Mouse (Mus musculus) urinary bladder, postnatal 25 days (tissue): ENCODE data around the gene Tm9sf2.
"Not testable (repeated sequence)": the region's sequence is repeated elsewhere in the genome, so short reads cannot be mapped to it uniquely, and the experiment has no call there.

ENCODE experiments used
- DNase-seq: peaks from one replicate; pipeline ENCODE4 v3.0.0; 2022; ENCODE audit warnings: low spot score

The Tm9sf2 gene

GRCm38 (mm10) chr14:122106822-122107468 is at the start of gene Tm9sf2:
Gene Tm9sf2, plus strand, starts transcription at chr14:122107038.
- peak; percentile 93 for DNase-seq

GRCm38 (mm10) chr14:122057941-122058346 is 48.9 kb upstream of the Tm9sf2 start:
- DNase-seq = no peak

- DNase-seq = peak; percentile 75
Observed at GRCm38 (mm10) chr14:122060642-122061041, 46.2 kb upstream of the Tm9sf2 start.

GRCm38 (mm10) chr14:122061376-122061775 is 45.5 kb upstream of the Tm9sf2 start:
- DNase-seq = no peak

- no peak for DNase-seq
Observed at GRCm38 (mm10) chr14:122062411-122063090, 44.3 kb upstream of the Tm9sf2 start.

GRCm38 (mm10) chr14:122063599-122063998 is 43.2 kb upstream of the Tm9sf2 start:
- DNase-seq = no peak

- DNase-seq = peak; percentile 60
Observed at GRCm38 (mm10) chr14:122064519-122064918, 42.3 kb upstream of the Tm9sf2 start.

GRCm38 (mm10) chr14:122066243-122066642 is 40.6 kb upstream of the Tm9sf2 start:
- no peak for DNase-seq

GRCm38 (mm10) chr14:122068036-122068435 is 38.8 kb upstream of the Tm9sf2 start:
- DNase-seq = not testable (repeated sequence)

- no peak for DNase-seq
Observed at GRCm38 (mm10) chr14:122068801-122069695, 37.8 kb upstream of the Tm9sf2 start.

GRCm38 (mm10) chr14:122069948-122070347 is 36.9 kb upstream of the Tm9sf2 start:
- no peak for DNase-seq

GRCm38 (mm10) chr14:122073422-122073821 is 33.4 kb upstream of the Tm9sf2 start:
- DNase-seq = no peak

GRCm38 (mm10) chr14:122074360-122074759 is 32.5 kb upstream of the Tm9sf2 start:
- no peak for DNase-seq

- DNase-seq = no peak
Observed at GRCm38 (mm10) chr14:122075485-122076200, 31.2 kb upstream of the Tm9sf2 start.

- DNase-seq = no peak
Observed at GRCm38 (mm10) chr14:122077017-122077416, 29.8 kb upstream of the Tm9sf2 start.

GRCm38 (mm10) chr14:122079428-122079827 is 27.4 kb upstream of the Tm9sf2 start:
- peak; percentile 68 for DNase-seq

- DNase-seq = no peak
Observed at GRCm38 (mm10) chr14:122079921-122080320, 26.9 kb upstream of the Tm9sf2 start.

GRCm38 (mm10) chr14:122081308-122081707 is 25.5 kb upstream of the Tm9sf2 start:
- DNase-seq = no peak

GRCm38 (mm10) chr14:122083499-122083898 is 23.3 kb upstream of the Tm9sf2 start:
- no peak for DNase-seq

- no peak for DNase-seq
Observed at GRCm38 (mm10) chr14:122087956-122088355, 18.9 kb upstream of the Tm9sf2 start.

- no peak for DNase-seq
Observed at GRCm38 (mm10) chr14:122092363-122092762, 14.5 kb upstream of the Tm9sf2 start.

GRCm38 (mm10) chr14:122096331-122096730 is 10.5 kb upstream of the Tm9sf2 start:
- DNase-seq = no peak
